Mouse (Mus musculus): ENCODE data around the gene Gna12.

DNA sequence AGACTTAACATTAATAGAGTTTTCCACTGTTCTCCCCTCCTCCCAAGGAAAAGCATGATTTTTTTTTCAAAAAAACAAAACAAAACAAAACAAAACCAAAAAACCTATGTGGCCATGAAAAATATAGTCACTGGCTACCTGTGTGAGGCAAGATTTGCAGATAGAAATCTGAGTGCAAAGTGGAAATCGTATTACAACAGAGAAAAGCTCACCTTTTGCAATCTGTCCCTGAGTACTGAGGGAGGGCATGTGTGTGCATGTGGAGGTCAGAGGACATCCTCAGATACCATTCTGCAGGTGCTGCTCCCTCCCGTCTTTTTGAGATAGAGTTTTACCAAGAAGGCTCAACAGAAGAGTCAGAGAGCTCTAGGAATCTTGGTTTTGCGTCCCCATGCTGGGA lies 14.2 kb downstream of the Gna12 start:
- TF ChIP-seq POLR2A (IDR thresholded peaks at IDR 0.05; ENCODE audit: low read depth, low read length) (no peak), CTCF (IDR thresholded peaks at IDR 0.05; ENCODE audit: borderline replicate concordance, insufficient read depth, low read length) (no peak)
